Mouse (Mus musculus) E14TG2a.4 (cell line): Measurements from ENCODE around the gene Ush2a.

Source experiments
- CTCF ChIP-seq: conservative IDR thresholded peaks from 2 replicates; pipeline ENCODE4 v1.5.1; 2014; ENCODE audit warnings: low read length
- NANOG ChIP-seq: IDR thresholded peaks from 2 replicates; pipeline ENCODE4 v1.6.1; 2014; ENCODE audit warnings: borderline replicate concordance, low read length, mixed read lengths
- POU5F1 ChIP-seq: IDR thresholded peaks from 2 replicates; pipeline ENCODE4 v1.6.1; 2014; ENCODE audit warnings: low read length, borderline replicate concordance

DNA sequence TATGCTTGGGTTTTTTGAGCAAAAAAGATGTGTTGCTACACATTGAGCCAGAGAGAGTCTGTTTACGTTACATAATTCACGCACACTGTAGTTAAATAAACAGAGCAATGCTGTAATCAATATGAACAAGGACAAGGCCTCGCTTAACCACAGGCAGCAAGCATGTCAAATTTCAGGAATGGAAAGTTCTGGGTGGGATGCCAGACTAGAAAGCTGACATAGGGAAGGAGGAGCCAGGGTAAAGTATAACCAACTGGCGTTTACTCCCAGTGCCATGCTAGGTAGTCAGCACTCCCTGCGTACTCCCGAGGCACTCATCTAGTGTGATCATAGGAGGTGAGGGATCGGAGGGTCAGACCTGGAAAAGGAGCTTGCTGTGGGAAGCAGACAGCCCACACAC, 553.2 kb downstream of the Ush2a start:
- no peak for TF ChIP-seq CTCF
- TF ChIP-seq POU5F1, result no peak
- no peak for TF ChIP-seq NANOG
